Mouse (Mus musculus) retina, postnatal 1 day (tissue): Measurements from ENCODE around the gene Cnga1.
A peak's percentile ranks its signal among the peaks of the same experiment; 100 is the strongest.

Source experiments
- DNase-seq: peaks from one replicate; pipeline ENCODE4 v3.0.0-alpha.2; 2012

Cnga1 gene

GRCm38 (mm10) chr5:72644175-72644574 lies at the start of gene Cnga1:
Gene Cnga1, minus strand, starts transcription at chr5:72644275.
- no peak for DNase-seq

GRCm38 (mm10) chr5:72690516-72690915 lies 46.4 kb upstream of the Cnga1 start:
- DNase-seq = peak; percentile 21

- no peak for DNase-seq
These were observed 45.5 kb upstream of the Cnga1 start for GRCm38 (mm10) chr5:72689556-72689955.

GRCm38 (mm10) chr5:72681451-72681850 lies 37.4 kb upstream of the Cnga1 start:
- DNase-seq = no peak

GRCm38 (mm10) chr5:72674994-72675542 lies 31.0 kb upstream of the Cnga1 start:
- no peak for DNase-seq

GRCm38 (mm10) chr5:72671017-72671699 lies 27.1 kb upstream of the Cnga1 start:
- no peak for DNase-seq

GRCm38 (mm10) chr5:72668351-72668750 lies 24.3 kb upstream of the Cnga1 start:
- no peak for DNase-seq

- DNase-seq = peak; percentile 27
These were observed 22.4 kb upstream of the Cnga1 start for GRCm38 (mm10) chr5:72666428-72666827.

GRCm38 (mm10) chr5:72665281-72665680 lies 21.2 kb upstream of the Cnga1 start:
- DNase-seq = peak; percentile 61

GRCm38 (mm10) chr5:72664854-72665253 lies 20.8 kb upstream of the Cnga1 start:
- no peak for DNase-seq

- DNase-seq = no peak
These were observed 20.1 kb upstream of the Cnga1 start for GRCm38 (mm10) chr5:72664126-72664525.

- no peak for DNase-seq
These were observed 17.1 kb upstream of the Cnga1 start for GRCm38 (mm10) chr5:72661051-72661781.

- no peak for DNase-seq
These were observed 14.3 kb upstream of the Cnga1 start for GRCm38 (mm10) chr5:72658375-72658774.

- DNase-seq = no peak
These were observed 12.3 kb upstream of the Cnga1 start for GRCm38 (mm10) chr5:72656270-72656791.

- no peak for DNase-seq
These were observed 9.1 kb upstream of the Cnga1 start for GRCm38 (mm10) chr5:72653068-72653674.

GRCm38 (mm10) chr5:72648987-72649735 lies 5.1 kb upstream of the Cnga1 start:
- no peak for DNase-seq

GRCm38 (mm10) chr5:72647958-72648595 lies 4.0 kb upstream of the Cnga1 start:
- DNase-seq = peak; percentile 19

GRCm38 (mm10) chr5:72647418-72647907 lies 3.4 kb upstream of the Cnga1 start, which contains the start of gene Nipal1:
Gene Nipal1, plus strand, starts transcription at chr5:72647795.
- DNase-seq = peak; percentile 76

- DNase-seq = no peak
These were observed 2.9 kb upstream of the Cnga1 start for GRCm38 (mm10) chr5:72646996-72647395.

- DNase-seq = peak; percentile 17
These were observed 2.1 kb upstream of the Cnga1 start for GRCm38 (mm10) chr5:72646131-72646530.

GRCm38 (mm10) chr5:72643655-72644054 lies 420 bp downstream of the Cnga1 start:
- peak; percentile 53 for DNase-seq

- no peak for DNase-seq
These were observed 4.0 kb downstream of the Cnga1 start for GRCm38 (mm10) chr5:72640072-72640471.
